Mouse (Mus musculus) thymus, adult 2 months (tissue): ENCODE data around the gene 4930447C04Rik. TPM values are rescaled to one million over a fixed set of nuclear protein-coding genes. Genes with fewer than 3 reads are reported as not detected.

Source experiments
- DNase-seq: peaks from one replicate; pipeline ENCODE4 v3.0.0; 2021
- H3K27ac ChIP-seq: fragments of 200-500 bp; 2 replicates; pipeline ENCODE4 v1.5.1; 2012; ENCODE audit warnings: low read length, control low read depth; ENCODE audit not compliant: control insufficient read depth, insufficient read depth
- H3K27me3 ChIP-seq: fragments of 200-500 bp; 2 replicates; pipeline ENCODE4 v1.6.1; 2012; ENCODE audit warnings: mild to moderate bottlenecking, low read length, moderate library complexity, mixed read lengths; ENCODE audit not compliant: control insufficient read depth, insufficient read depth
- H3K36me3 ChIP-seq: fragments of 200-500 bp; 2 replicates; pipeline ENCODE4 v1.6.1; 2012; ENCODE audit warnings: mild to moderate bottlenecking, low read length, moderate library complexity; ENCODE audit not compliant: control insufficient read depth, insufficient read depth
- H3K4me1 ChIP-seq: fragments of 200-500 bp; replicated peaks from 2 replicates; pipeline ENCODE4 v1.6.1; 2012; ENCODE audit warnings: low read length; ENCODE audit not compliant: control insufficient read depth, insufficient read depth
- H3K4me3 ChIP-seq: fragments of 200-500 bp; 2 replicates; pipeline ENCODE4 v1.5.1; 2012; ENCODE audit warnings: mild to moderate bottlenecking, low read length, control low read depth, moderate library complexity; ENCODE audit not compliant: control insufficient read depth, insufficient read depth
- CTCF ChIP-seq: fragments of 200-500 bp; IDR thresholded peaks from 2 replicates; pipeline ENCODE4 v1.5.1; 2012; ENCODE audit warnings: mild to moderate bottlenecking, control low read depth, low read length, moderate library complexity, borderline replicate concordance; ENCODE audit not compliant: control insufficient read depth, poor library complexity, insufficient read depth; ENCODE audit errors: extremely low read depth
- POLR2A ChIP-seq: fragments of 200-500 bp; IDR thresholded peaks from 2 replicates; pipeline ENCODE4 v1.6.1; 2012; ENCODE audit warnings: mild to moderate bottlenecking, low read length, control low read depth, moderate library complexity; ENCODE audit not compliant: control insufficient read depth, poor library complexity, insufficient read depth; ENCODE audit errors: extremely low read depth
- WGBS: fragments of 180-500 bp; shearing (Covaris S2); methylation state at CpG from one replicate; pipeline ENCODE4 v1.1.7; 2018; 5-methylcytosine and 5-hydroxymethylcytosine counted together
- polyA plus RNA-seq: library from polyadenylated mRNA; depleted of rRNA; stranded (reverse); fragments of >200 nt; gene quantifications from 2 replicates; pipeline ENCODE4 v1.2.3, GENCODE M21; 2012; rRNA removed

The 4930447C04Rik gene
- not detected in 2 replicates for polyA plus RNA-seq

GRCm38 (mm10) chr12:72940071-72940821 lies at the start of gene 4930447C04Rik:
Gene 4930447C04Rik (minus strand): TSS chr12:72940774.
- Histone ChIP-seq H3K27ac (no peak within 1 kb of the TSS), H3K4me1 (no peaks in the 10 kb centered on the region), H3K27me3 (peaks cover 37% of the 10 kb centered on the region), H3K4me3 (no peak within 1 kb of the TSS), H3K36me3 (no peaks in the 10 kb centered on the region)
- WGBS, result 8% methylated on average over 39 of the region's 39 CpGs
- DNase-seq, result no peak
- no peak for TF ChIP-seq POLR2A

GRCm38 (mm10) chr12:72983071-72983857 lies 42.7 kb upstream of the 4930447C04Rik start:
- H3K27me3 ChIP-seq, result no peaks in the 10 kb centered on the region
- WGBS, result 89% methylated on average over 8 of the region's 8 CpGs
- H3K4me1 ChIP-seq, result no peaks in the 10 kb centered on the region
- no peak overlapping the region for H3K27ac ChIP-seq
- TF ChIP-seq CTCF (no peak), POLR2A (no peak)
- H3K36me3 ChIP-seq, result no peaks in the 10 kb centered on the region
- DNase-seq, result no peak
- H3K4me3 ChIP-seq, result no peak overlapping the region

DNA sequence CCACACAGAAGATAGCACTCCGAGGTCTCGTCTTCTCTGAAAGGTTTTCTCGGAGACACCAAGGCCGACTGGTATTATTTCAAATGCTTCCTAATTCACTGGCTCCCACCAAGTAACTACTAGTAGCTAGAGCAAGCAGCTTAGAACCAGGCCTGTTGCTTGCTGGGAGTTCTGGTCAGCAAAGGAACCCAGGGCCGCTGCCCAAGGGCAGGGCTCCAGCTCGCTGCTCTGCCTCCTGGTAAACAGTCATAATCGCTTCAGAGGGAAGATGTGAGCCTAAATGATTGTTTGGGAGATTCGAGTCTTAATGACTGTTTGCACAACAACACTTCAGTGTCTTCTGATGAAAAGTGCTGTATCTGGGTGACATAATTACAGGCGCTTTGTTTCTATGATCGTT lies 42.0 kb upstream of the 4930447C04Rik start:
- DNase-seq, result no peak
- 89% methylated on average over 10 of the region's 10 CpGs for WGBS
- no peak overlapping the region for H3K4me3 ChIP-seq
- no peaks in the 10 kb centered on the region for H3K4me1 ChIP-seq
- H3K36me3 ChIP-seq, result no peaks in the 10 kb centered on the region
- no peak overlapping the region for H3K27ac ChIP-seq
- TF ChIP-seq POLR2A, result no peak
- TF ChIP-seq CTCF, result no peak
- H3K27me3 ChIP-seq, result no peaks in the 10 kb centered on the region

DNA sequence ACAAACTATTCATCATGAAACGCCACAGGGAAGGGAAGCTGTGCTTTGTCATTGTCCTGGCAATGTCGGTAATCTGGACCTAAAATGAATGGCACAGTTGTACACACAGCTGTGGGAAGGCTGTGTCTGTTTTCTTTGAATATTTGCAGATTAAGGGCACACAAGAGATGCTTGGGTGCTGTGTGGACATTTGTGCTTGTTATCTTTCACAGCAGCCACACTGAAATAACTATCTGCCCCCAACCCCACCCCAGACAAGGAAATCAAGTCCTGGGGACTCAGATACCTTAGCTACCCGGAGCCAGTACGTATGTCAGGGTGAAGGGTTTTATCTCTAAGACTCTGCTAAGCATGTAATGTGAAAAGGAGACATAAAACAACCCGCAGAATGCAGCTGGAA lies 38.7 kb upstream of the 4930447C04Rik start:
- Histone ChIP-seq H3K4me3 (no peak overlapping the region), H3K27ac (no peak overlapping the region), H3K4me1 (no peaks in the 10 kb centered on the region), H3K36me3 (no peaks in the 10 kb centered on the region), H3K27me3 (no peaks in the 10 kb centered on the region)
- no peak for DNase-seq
- 80% methylated on average over 5 of the region's 5 CpGs for WGBS
- TF ChIP-seq CTCF (no peak), POLR2A (no peak)

GRCm38 (mm10) chr12:72977851-72978250 lies 37.3 kb upstream of the 4930447C04Rik start:
- Histone ChIP-seq H3K4me3 (no peak overlapping the region), H3K27ac (no peak overlapping the region), H3K27me3 (no peaks in the 10 kb centered on the region), H3K36me3 (no peaks in the 10 kb centered on the region), H3K4me1 (no peaks in the 10 kb centered on the region)
- DNase-seq, result no peak
- WGBS, result 93% methylated on average over 3 of the region's 3 CpGs
- TF ChIP-seq POLR2A (no peak), CTCF (no peak)

- no peak overlapping the region for H3K4me3 ChIP-seq
- DNase-seq, result peak; percentile 77
- H3K4me1 ChIP-seq, result no peaks in the 10 kb centered on the region
- 5% methylated on average over 12 of the region's 12 CpGs for WGBS
- TF ChIP-seq POLR2A (no peak), CTCF (peak; percentile 68; the same call in 1 of the 2 replicates)
- H3K27ac ChIP-seq, result no peak overlapping the region
- no peaks in the 10 kb centered on the region for H3K27me3 ChIP-seq
- H3K36me3 ChIP-seq, result no peaks in the 10 kb centered on the region
These were observed 36.1 kb upstream of the 4930447C04Rik start for GRCm38 (mm10) chr12:72976718-72977117.

DNA sequence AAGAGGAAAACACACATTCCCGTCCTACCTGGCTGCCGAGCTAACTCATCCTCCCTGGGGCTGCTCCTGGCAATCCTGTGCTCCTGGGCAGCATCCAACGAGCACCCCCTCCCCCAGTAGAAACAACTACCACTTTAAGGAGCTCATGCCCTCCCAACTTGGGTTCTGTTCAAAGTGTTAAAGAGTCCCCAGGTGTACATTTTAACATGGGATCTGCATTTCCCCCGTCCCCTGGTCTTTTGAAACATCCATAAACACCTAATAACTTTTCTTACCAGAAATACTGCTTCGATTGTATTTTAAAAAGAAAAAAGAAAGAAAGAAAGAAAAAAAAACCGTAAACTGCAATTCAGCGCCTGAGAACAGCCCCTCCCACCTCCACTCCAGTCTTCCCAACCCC lies 35.6 kb upstream of the 4930447C04Rik start:
- Histone ChIP-seq H3K36me3 (no peaks in the 10 kb centered on the region), H3K27me3 (no peaks in the 10 kb centered on the region), H3K4me3 (no peak overlapping the region), H3K4me1 (no peaks in the 10 kb centered on the region), H3K27ac (no peak overlapping the region)
- WGBS, result 10% methylated on average over 7 of the region's 7 CpGs
- no peak for DNase-seq
- no peak for TF ChIP-seq CTCF
- no peak for TF ChIP-seq POLR2A
